Comparison of ENCODE assay signal across 20 mouse cellular contexts in genomic region chr11:100055686-100056655, GRCm38 (mm10). TPM values are rescaled to one million over a fixed set of nuclear protein-coding genes. Genes with fewer than 3 reads are reported as not detected.
DNase-seq lines count a peak whose midpoint lies in the region; ATAC-seq and TF ChIP-seq lines count a peak whose summit lies in the region.
"Had no signal": no experiment of that assay in that cellular context is flagged by ENCODE, and none has a peak within 500 bp of the region (broad histone marks: within the 10 kb centered on the region; RNA-seq: fewer than 3 reads in every experiment).

No protein-coding gene starts in this region.

- H3K4me3 ChIP-seq in cerebellum, adult 2 months (replicated peaks; ENCODE audit: insufficient read depth, low read depth, low read length) = no peak overlapping the region
- H3K4me3 ChIP-seq: heart, embryonic 10.5 days had no signal

- no peak for TF ChIP-seq CTCF in cerebellum, adult 2 months (IDR thresholded peaks at IDR 0.05; ENCODE audit: borderline replicate concordance, insufficient read depth, low read depth, low read length)

- WGBS in cerebellum, adult 2 months = 58% methylated on average over 9 of the region's 9 CpGs

- no peak overlapping the region for H3K27ac ChIP-seq in cerebellum, adult 2 months (ENCODE audit: insufficient read depth, low read length)
- H3K27ac ChIP-seq: heart, embryonic 10.5 days had no signal

- no peaks in the 10 kb centered on the region; the same call in 1 of the 2 replicates for H3K4me1 ChIP-seq in cerebellum, adult 2 months (ENCODE audit: control insufficient read depth, insufficient read depth, low read length)
- H3K4me1 ChIP-seq: heart, embryonic 10.5 days had no signal

- ATAC-seq in megakaryocyte-erythroid progenitor cell, adult 5-6 weeks (replicated peaks; ENCODE audit: low FRiP score, low TSS enrichment, poor library complexity, severe bottlenecking) = no peak
- ATAC-seq: liver, postnatal 0 days had no signal

- TF ChIP-seq POLR2A in cerebellum, adult 2 months (IDR thresholded peaks at IDR 0.05; ENCODE audit: borderline replicate concordance, insufficient read depth, low read length) = no peak

- no peaks in the 10 kb centered on the region; the same call in 1 of the 2 replicates for H3K27me3 ChIP-seq in cerebellum, adult 2 months (ENCODE audit: control insufficient read depth, insufficient read depth, low read length)

- peak; percentile 31 to 39 for DNase-seq in cerebellum, postnatal 10 days
- DNase-seq in cerebellum, adult 2 months = no peak
- DNase-seq in urinary bladder, postnatal 14 days (ENCODE audit: low spot score) = peak; percentile 23
- no peak for DNase-seq in urinary bladder, postnatal 25 days (ENCODE audit: low spot score)
- DNase-seq in gonadal fat pad, adult 2 months (ENCODE audit: low read depth) = peak; percentile 71
- DNase-seq in embryo, embryonic 9.5 days (ENCODE audit: extremely low spot score) = no peak
- DNase-seq in adipocyte (ENCODE audit: low spot score) = no peak
- DNase-seq: cerebellum, adult 9-10 months; gastrocnemius, postnatal 10 days; kidney, postnatal 10 days; liver, postnatal 0 days; retina, postnatal 1 day; thymus, postnatal 36 days had no signal

RNA-seq across cellular contexts. Expression of gene Krt31, which starts 5.6 kb away (rescaled TPM):
- polyA plus RNA-seq in cerebellum, adult 2 months (2012; rRNA removed) = not detected in 2 replicates
- polyA plus RNA-seq in gonadal fat pad, adult 2 months (2012; rRNA removed) = 0.16 and 0.19 TPM in 2 replicates
- total RNA-seq in megakaryocyte-erythroid progenitor cell, adult 5-6 weeks (2014; fragmentation: Nextera tagmentation) = not detected in 2 replicates
- not detected in 2 replicates for total RNA-seq in megakaryocyte-erythroid progenitor cell, adult 5-6 weeks (2017)
- total RNA-seq: gastrocnemius, postnatal 10 days; heart, postnatal 25 days; MEL; neutrophil, adult 5-6 weeks had no signal
- polyA plus RNA-seq: heart, embryonic 10.5 days; liver, postnatal 0 days; midbrain, embryonic 11.5 days had no signal

RNA-seq across cellular contexts. Expression of gene Krt34, which starts 14.6 kb away (rescaled TPM):
- polyA plus RNA-seq in cerebellum, adult 2 months (2012; rRNA removed) = not detected in 2 replicates
- polyA plus RNA-seq in gonadal fat pad, adult 2 months (2012; rRNA removed) = not detected in 2 replicates
- not detected in 2 replicates for total RNA-seq in megakaryocyte-erythroid progenitor cell, adult 5-6 weeks (2014; fragmentation: Nextera tagmentation)
- not detected in 2 replicates for total RNA-seq in megakaryocyte-erythroid progenitor cell, adult 5-6 weeks (2017)
- total RNA-seq: gastrocnemius, postnatal 10 days; heart, postnatal 25 days; MEL; neutrophil, adult 5-6 weeks had no signal
- polyA plus RNA-seq: heart, embryonic 10.5 days; liver, postnatal 0 days; midbrain, embryonic 11.5 days; testis, adult 2 months had no signal

RNA-seq across cellular contexts. Expression of gene Krt33b, which starts 26.3 kb away (rescaled TPM):
- polyA plus RNA-seq in cerebellum, adult 2 months (2012; rRNA removed) = not detected in 2 replicates
- not detected in 2 replicates for polyA plus RNA-seq in gonadal fat pad, adult 2 months (2012; rRNA removed)
- total RNA-seq in megakaryocyte-erythroid progenitor cell, adult 5-6 weeks (2014; fragmentation: Nextera tagmentation) = not detected in 2 replicates
- total RNA-seq in megakaryocyte-erythroid progenitor cell, adult 5-6 weeks (2017) = not detected in 2 replicates
- total RNA-seq: heart, postnatal 25 days; MEL; neutrophil, adult 5-6 weeks had no signal
- polyA plus RNA-seq: heart, embryonic 10.5 days; liver, postnatal 0 days; midbrain, embryonic 11.5 days; testis, adult 2 months had no signal

RNA-seq across cellular contexts. Expression of gene Krt32, which starts 32.1 kb away (rescaled TPM):
- not detected in 2 replicates for polyA plus RNA-seq in cerebellum, adult 2 months (2012; rRNA removed)
- 0.71 and 3.7 TPM in 2 replicates for polyA plus RNA-seq in gonadal fat pad, adult 2 months (2012; rRNA removed)
- total RNA-seq in megakaryocyte-erythroid progenitor cell, adult 5-6 weeks (2014; fragmentation: Nextera tagmentation) = not detected in 2 replicates
- total RNA-seq in megakaryocyte-erythroid progenitor cell, adult 5-6 weeks (2017) = not detected in 2 replicates
- total RNA-seq: gastrocnemius, postnatal 10 days; heart, postnatal 25 days; MEL; neutrophil, adult 5-6 weeks had no signal
- polyA plus RNA-seq: heart, embryonic 10.5 days; liver, postnatal 0 days; midbrain, embryonic 11.5 days; testis, adult 2 months had no signal

RNA-seq across cellular contexts. Expression of gene Krt33a, which starts 40.0 kb away (rescaled TPM):
- polyA plus RNA-seq in cerebellum, adult 2 months (2012; rRNA removed) = not detected in 2 replicates
- polyA plus RNA-seq in gonadal fat pad, adult 2 months (2012; rRNA removed) = 0.09 TPM in 1 of 2 replicates, not detected in the other
- not detected in 2 replicates for total RNA-seq in megakaryocyte-erythroid progenitor cell, adult 5-6 weeks (2014; fragmentation: Nextera tagmentation)
- total RNA-seq in megakaryocyte-erythroid progenitor cell, adult 5-6 weeks (2017) = not detected in 2 replicates
- total RNA-seq: gastrocnemius, postnatal 10 days; heart, postnatal 25 days; MEL; neutrophil, adult 5-6 weeks had no signal
- polyA plus RNA-seq: heart, embryonic 10.5 days; liver, postnatal 0 days; midbrain, embryonic 11.5 days; testis, adult 2 months had no signal

Comparison
In these comparisons a context has a peak if more than half of its experiments do, and no peak if none do; other contexts are left out.
1. DNase-seq: peak in cerebellum, postnatal 10 days (2 of 2), urinary bladder, postnatal 14 days (single experiment) and gonadal fat pad, adult 2 months (single experiment); none in cerebellum, adult 2 months (0 of 2), urinary bladder, postnatal 25 days (single experiment), embryo, embryonic 9.5 days (single experiment) and adipocyte (single experiment).